Mouse (Mus musculus) CH12.LX (cell line): ENCODE results near the gene Skida1. TPM values are rescaled to one million over a fixed set of nuclear protein-coding genes. Genes with fewer than 3 reads are reported as not detected.

ENCODE experiments used
- DNase-seq: peaks from one replicate; pipeline ENCODE4 v3.0.0-alpha.2; 2013; ENCODE audit errors: extremely low read depth
- H3K27ac ChIP-seq: 2 replicates; pipeline ENCODE4 v1.5.1; 2012; ENCODE audit warnings: low read depth, mild to moderate bottlenecking, control low read depth, moderate library complexity; ENCODE audit not compliant: insufficient read depth
- H3K27me3 ChIP-seq: replicated peaks from 2 replicates; pipeline ENCODE3; 2012; ENCODE audit warnings: inconsistent platforms
- H3K36me3 ChIP-seq, 2 experiments: replicated peaks in 1 of 2; 2 replicates each; pipeline versions ENCODE3 to v1.6.1; 2012; ENCODE audit warnings: inconsistent platforms in 1 of 2, low read length in 1 of 2, mild to moderate bottlenecking in 1 of 2, mixed read lengths in 1 of 2, moderate library complexity in 1 of 2; ENCODE audit not compliant: control insufficient read depth in 1 of 2, insufficient read depth in 1 of 2
- H3K4me1 ChIP-seq, 2 experiments: 2 replicates each; pipeline ENCODE4 v1.6.1; 2012; ENCODE audit warnings: inconsistent platforms in 1 of 2, moderate library complexity in 1 of 2; ENCODE audit not compliant: insufficient read depth in 2 of 2, control insufficient read depth in 1 of 2
- H3K4me2 ChIP-seq: 2 replicates; pipeline ENCODE4 v1.6.1; 2012; ENCODE audit warnings: low read depth, mild to moderate bottlenecking, control low read depth; ENCODE audit not compliant: poor library complexity, insufficient read depth, severe bottlenecking
- H3K4me3 ChIP-seq, 3 experiments: fragments of 150-350 bp in 1 of 3; sonication (generic) in 1 of 3; replicated peaks in 1 of 3; 2 replicates each; pipeline versions ENCODE3 to v1.5.1; 2011 to 2012; ENCODE audit warnings: low read depth in 2 of 3, low read length in 2 of 3, mild to moderate bottlenecking in 2 of 3, moderate library complexity in 2 of 3, control low read depth in 1 of 3, improper control_type of control experiment in 1 of 3, inconsistent platforms in 1 of 3, mixed read lengths in 1 of 3; ENCODE audit not compliant: poor library complexity in 1 of 3
- H3K79me2 ChIP-seq: replicated peaks from 2 replicates; pipeline ENCODE4 v1.6.1; 2012; ENCODE audit warnings: mild to moderate bottlenecking, moderate library complexity; ENCODE audit not compliant: control insufficient read depth, poor library complexity, insufficient read depth, severe bottlenecking; ENCODE audit errors: extremely low read depth
- H3K9ac ChIP-seq: 2 replicates; pipeline ENCODE4 v1.6.1; 2012; ENCODE audit warnings: low read depth, mild to moderate bottlenecking, control low read depth, moderate library complexity; ENCODE audit not compliant: insufficient read depth
- H3K9me3 ChIP-seq: replicated peaks from 2 replicates; pipeline ENCODE3; 2012; ENCODE audit warnings: low read length, inconsistent platforms, mixed read lengths
- BHLHE40 ChIP-seq: IDR thresholded peaks from 2 replicates; pipeline ENCODE4 v1.6.1; 2011; ENCODE audit warnings: mild to moderate bottlenecking, low read depth, low read length, improper control_type of control experiment
- CTCF ChIP-seq, 2 experiments: IDR thresholded peaks in 1 of 2; conservative IDR thresholded peaks in 1 of 2; 2 replicates each; pipeline ENCODE4 v1.5.1; 2011 to 2012; ENCODE audit warnings: low read depth in 2 of 2, low read length in 2 of 2, improper control_type of control experiment in 1 of 2, inconsistent platforms in 1 of 2, mild to moderate bottlenecking in 1 of 2, moderate library complexity in 1 of 2
- ELF1 ChIP-seq: IDR thresholded peaks from 2 replicates; pipeline ENCODE4 v1.6.1; 2014; ENCODE audit warnings: low read depth, mild to moderate bottlenecking, inconsistent platforms, low read length, improper control_type of control experiment
- GABPA ChIP-seq: IDR thresholded peaks from 2 replicates; pipeline ENCODE4 v1.6.1; 2012; ENCODE audit warnings: low read depth, low read length, improper control_type of control experiment, inconsistent platforms; ENCODE audit not compliant: insufficient replicate concordance
- KAT2A ChIP-seq: IDR thresholded peaks from 2 replicates; pipeline ENCODE4 v1.6.1; 2012; ENCODE audit warnings: low read length, improper control_type of control experiment, inconsistent platforms; ENCODE audit not compliant: insufficient replicate concordance
- MAX ChIP-seq: IDR thresholded peaks from 2 replicates; pipeline ENCODE4 v1.6.1; 2011; ENCODE audit warnings: low read length, improper control_type of control experiment
- MXI1 ChIP-seq: IDR thresholded peaks from 2 replicates; pipeline ENCODE4 v1.6.1; 2011; ENCODE audit warnings: mild to moderate bottlenecking, low read depth, low read length, improper control_type of control experiment
- MYC ChIP-seq: IDR thresholded peaks from 2 replicates; pipeline ENCODE4 v1.6.1; 2011; ENCODE audit warnings: low read depth, mild to moderate bottlenecking, improper control_type of control experiment, low read length
- NELFE ChIP-seq: IDR thresholded peaks from 2 replicates; pipeline ENCODE4 v1.6.1; 2011; ENCODE audit warnings: low read depth, low read length, improper control_type of control experiment
- POLR2A ChIP-seq: IDR thresholded peaks from 2 replicates; pipeline ENCODE4 v1.6.1; 2011; ENCODE audit warnings: low read depth, mild to moderate bottlenecking, improper control_type of control experiment, low read length
- SIN3A ChIP-seq: IDR thresholded peaks from 2 replicates; pipeline ENCODE4 v1.6.1; 2012; ENCODE audit warnings: low read length, improper control_type of control experiment, inconsistent platforms
- TCF12 ChIP-seq: IDR thresholded peaks from 2 replicates; pipeline ENCODE4 v1.6.1; 2014; ENCODE audit warnings: low read depth, mild to moderate bottlenecking, inconsistent platforms, low read length, improper control_type of control experiment
- UBTF ChIP-seq: IDR thresholded peaks from 2 replicates; pipeline ENCODE4 v1.6.1; 2012; ENCODE audit warnings: low read depth, mild to moderate bottlenecking, inconsistent platforms, low read length, improper control_type of control experiment, moderate library complexity
- USF1 ChIP-seq: IDR thresholded peaks from 2 replicates; pipeline ENCODE4 v1.6.1; 2014; ENCODE audit warnings: low read depth, mild to moderate bottlenecking, inconsistent platforms, low read length, improper control_type of control experiment
- ZMIZ1 ChIP-seq: IDR thresholded peaks from 2 replicates; pipeline ENCODE4 v1.6.1; 2012; ENCODE audit warnings: low read depth, mild to moderate bottlenecking, inconsistent platforms, low read length, improper control_type of control experiment
- dilution Hi-C: fragments of 300-500 bp; cut with MboI; formaldehyde crosslinking; loops from 2 replicates; pipeline ENCODE4 v1.14.3; 2020; ENCODE audit warnings: low sequenced_read_pairs; ENCODE audit not compliant: extremely low pct_unique_long_range_greater_than_20kb, extremely low pct_ligation_motif_present
- in situ Hi-C: fragments of 300-500 bp; cut with MboI; formaldehyde crosslinking; loops from 3 replicates; pipeline ENCODE4 v1.14.3; 2019; ENCODE audit warnings: low sequenced_read_pairs, low pct_ligation_motif_present, low pct_unique_long_range_greater_than_20kb, mixed read lengths
- polyA plus RNA-seq: library from polyadenylated mRNA; unstranded; fragments of >175 nt; gene quantifications from 2 replicates; pipeline ENCODE4 v1.2.1, GENCODE M21; 2012; ENCODE audit warnings: low read depth; ENCODE audit not compliant: insufficient read length
- total RNA-seq, 2 experiments: library from RNA; depleted of rRNA; stranded (reverse); fragments of 300-350 nt in 1 of 2; fragments of >200 nt in 1 of 2; gene quantifications; 2 replicates each; pipeline ENCODE4 v1.2.3; 2012 to 2014

The Skida1 gene
- total and polyA plus RNA-seq, 3 experiments: 0.35 to 0.85 (median 0.36) TPM

DNA sequence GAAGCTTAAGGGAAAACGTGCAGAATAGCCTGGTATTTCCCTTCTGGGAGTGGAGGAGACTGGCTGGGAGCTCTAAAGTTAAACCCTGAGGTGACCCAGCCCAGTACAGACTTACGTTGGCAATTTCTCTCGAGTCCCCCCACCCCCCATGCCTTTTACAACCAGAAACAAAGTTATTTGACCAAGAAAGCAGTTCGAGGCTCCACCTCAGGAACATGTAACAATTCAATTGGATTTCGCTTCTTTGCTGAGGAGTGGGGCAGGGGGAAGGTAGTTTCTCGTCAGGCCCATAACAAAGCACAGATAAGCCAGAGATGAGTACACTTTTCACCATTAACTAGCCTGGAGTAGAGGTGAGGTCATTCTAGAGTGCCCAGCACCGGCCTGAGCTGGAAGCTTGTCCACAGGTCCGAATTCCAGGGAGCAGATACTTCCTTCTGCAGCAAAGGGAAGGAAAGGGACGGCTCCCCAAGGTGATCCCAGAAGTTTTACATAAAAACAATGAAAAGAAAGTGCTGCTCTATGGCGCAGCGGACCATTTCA, 499 bp upstream of the Skida1 start:
- Histone ChIP-seq H3K27me3 (peaks cover 17% of the 10 kb centered on the region), H3K27ac (peak overlapping the region; percentile 77), H3K4me3 (peak overlapping the region in 2 of 3 experiments; percentile 55 to 71), H3K9ac (peak overlapping the region; percentile 49), H3K79me2 (peaks cover 2% of the 10 kb centered on the region; the same call in 1 of the 2 replicates), H3K9me3 (no peaks in the 10 kb centered on the region), H3K36me3 (no peaks in the 10 kb centered on the region), H3K4me1 (peaks cover 4 to 29% of the 10 kb centered on the region in 2 experiments; a peak in 3 of 4 replicates), H3K4me2 (peak overlapping the region; percentile 95)
- no peak for DNase-seq
- in situ Hi-C loops (loop anchor here (25.0 kb wide), 2 partner anchors 313 to 638 kb away; partner anchors contain the start of genes Bmi1 and Spag6), dilution Hi-C loops (no loop called here)
- no peak for TF ChIP-seq KAT2A
- no peak for TF ChIP-seq TCF12
- TF ChIP-seq MYC: no peak
- no peak for TF ChIP-seq GABPA
- peak; percentile 5; the same call in 1 of the 2 replicates for TF ChIP-seq SIN3A
- TF ChIP-seq ELF1: no peak
- no peak for TF ChIP-seq USF1
- no peak for TF ChIP-seq ZMIZ1
- TF ChIP-seq NELFE: 0 out of 2 replicates have a peak, but pooled peaks have one; percentile 39
- no peak for TF ChIP-seq MAX

DNA sequence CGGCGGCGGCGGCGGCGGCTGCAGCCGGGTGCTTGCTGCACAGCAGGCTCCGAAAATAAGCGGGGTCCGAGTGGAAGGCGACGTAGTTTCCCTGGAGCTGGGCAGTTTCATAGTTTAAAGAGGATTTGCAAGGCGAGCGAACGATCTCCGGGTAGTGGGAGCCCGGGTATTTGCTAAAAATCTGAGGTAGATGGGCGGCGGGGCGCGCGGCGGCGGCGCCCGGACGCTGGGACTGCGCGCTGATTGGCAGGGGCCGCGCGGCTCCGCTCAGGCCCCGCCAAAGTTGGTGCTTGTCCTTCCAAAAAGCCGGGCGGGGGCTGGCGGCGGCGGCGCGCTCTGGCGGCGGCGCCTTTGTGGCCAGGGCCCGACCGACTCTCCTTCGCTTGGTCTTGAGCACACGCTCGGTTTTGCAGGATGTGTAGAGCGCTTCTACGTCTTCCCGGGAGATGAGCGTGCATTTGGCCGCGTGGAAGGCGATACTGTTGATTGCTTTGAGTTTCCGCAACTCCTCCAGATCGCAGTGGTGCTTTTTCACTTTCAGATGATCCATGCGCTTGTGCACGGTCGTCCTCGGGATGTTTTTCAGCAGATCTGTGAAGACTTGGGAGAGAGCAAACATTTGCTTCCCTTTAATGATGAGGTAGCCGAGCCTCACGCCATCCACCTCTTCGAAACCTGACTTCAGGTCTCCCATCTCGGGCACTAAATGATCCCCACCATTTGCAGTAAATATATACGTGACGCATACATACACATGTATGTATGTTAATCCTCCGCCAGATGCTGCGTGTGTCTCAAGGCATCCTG, 1.0 kb downstream of the Skida1 start:
- dilution Hi-C loops (no loop called here), in situ Hi-C loops (loop anchor here (25.0 kb wide), 2 partner anchors 314 to 639 kb away; partner anchors contain the start of genes Bmi1 and Spag6)
- peaks cover 2% of the 10 kb centered on the region; the same call in 1 of the 2 replicates for H3K79me2 ChIP-seq
- peak; percentile 94 for TF ChIP-seq UBTF
- TF ChIP-seq BHLHE40: no peak
- peak; percentile 38; the same call in 1 of the 2 replicates for TF ChIP-seq TCF12
- peak; percentile 34; the same call in 1 of the 2 replicates for TF ChIP-seq ZMIZ1
- peak; percentile 72 for TF ChIP-seq MAX
- peak; percentile 41; the same call in 1 of the 2 replicates for TF ChIP-seq POLR2A
- no peak for TF ChIP-seq CTCF (conservative IDR thresholded peaks at IDR 0.05 in 1 of 2, IDR thresholded peaks at IDR 0.05 in 1 of 2; ENCODE audit: low read depth in 2 of 2, low read length in 2 of 2)
- TF ChIP-seq USF1: no peak
- peak; percentile 61 for TF ChIP-seq MYC
- TF ChIP-seq NELFE: peak; percentile 60
- peak; percentile 28; the same call in 1 of the 2 replicates for TF ChIP-seq SIN3A
- peak; percentile 64 for TF ChIP-seq MXI1
- H3K4me3 ChIP-seq: peak overlapping the region; percentile 53 to 71 (median 65)
- peaks cover 19% of the 10 kb centered on the region for H3K27me3 ChIP-seq
- peaks cover 4 to 37% of the 10 kb centered on the region in 2 experiments; a peak in 3 of 4 replicates for H3K4me1 ChIP-seq
- peak; percentile 46 for DNase-seq
- H3K4me2 ChIP-seq: peak overlapping the region; percentile 95
- H3K9me3 ChIP-seq: no peaks in the 10 kb centered on the region
- peak overlapping the region; percentile 49 for H3K9ac ChIP-seq
- H3K27ac ChIP-seq: peak overlapping the region; percentile 77
- H3K36me3 ChIP-seq: no peaks in the 10 kb centered on the region
